Mouse (Mus musculus) lung, postnatal 25 days (tissue): ENCODE measurements around the gene Slc35g3.
A peak's percentile ranks its signal among the peaks of the same experiment; 100 is the strongest.

ENCODE experiments used
- DNase-seq: peaks from one replicate; pipeline ENCODE4 v3.0.0; 2022; ENCODE audit warnings: low spot score

Gene Slc35g3

DNA sequence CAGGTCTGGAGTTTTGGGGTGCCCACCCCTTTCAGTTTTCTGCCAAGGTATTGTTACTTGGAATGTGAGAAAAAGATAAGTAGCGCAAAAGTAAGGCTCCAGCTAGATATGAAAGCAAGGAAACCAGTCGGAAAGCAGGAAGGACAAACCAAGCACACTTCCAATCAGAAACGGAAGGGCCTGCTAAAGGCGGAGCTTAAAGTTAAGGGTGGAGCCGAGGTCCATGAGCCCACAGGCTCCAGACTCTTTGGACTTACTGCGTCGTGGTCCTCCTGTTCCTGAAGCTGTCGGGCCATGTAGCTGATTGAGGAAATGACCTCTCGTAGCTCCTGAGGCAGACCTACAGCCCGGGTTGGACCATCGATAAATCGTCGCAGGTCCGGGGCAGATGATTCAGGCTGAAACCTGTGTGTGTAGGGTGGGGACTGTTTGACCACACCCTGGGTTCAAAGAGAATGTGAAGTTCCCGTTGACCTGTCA lies 23.1 kb upstream of the Slc35g3 start:
- DNase-seq, result peak; percentile 77

- no peak for DNase-seq
These were observed 20.1 kb upstream of the Slc35g3 start for GRCm38 (mm10) chr11:69781828-69782227.

DNA sequence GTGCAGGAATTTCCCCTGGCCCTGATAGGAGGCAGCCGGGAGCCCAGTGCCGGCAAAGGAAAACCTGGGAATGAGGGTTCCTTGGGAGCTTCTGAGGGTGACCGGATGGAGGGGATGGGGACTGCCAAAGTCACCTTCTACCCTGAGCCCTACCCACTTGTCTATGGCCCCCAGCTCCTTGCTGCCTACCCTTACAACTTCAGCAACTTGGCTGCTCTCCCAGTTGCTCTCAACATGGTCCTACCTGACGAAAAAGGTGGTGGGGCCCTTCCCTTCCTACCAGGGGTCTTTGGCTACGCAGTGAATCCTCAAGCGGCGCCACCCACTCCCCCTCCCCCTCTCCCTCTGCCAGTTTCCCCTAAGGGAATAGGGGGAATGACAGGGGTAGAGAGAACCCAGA lies 17.2 kb upstream of the Slc35g3 start:
- no peak for DNase-seq

DNA sequence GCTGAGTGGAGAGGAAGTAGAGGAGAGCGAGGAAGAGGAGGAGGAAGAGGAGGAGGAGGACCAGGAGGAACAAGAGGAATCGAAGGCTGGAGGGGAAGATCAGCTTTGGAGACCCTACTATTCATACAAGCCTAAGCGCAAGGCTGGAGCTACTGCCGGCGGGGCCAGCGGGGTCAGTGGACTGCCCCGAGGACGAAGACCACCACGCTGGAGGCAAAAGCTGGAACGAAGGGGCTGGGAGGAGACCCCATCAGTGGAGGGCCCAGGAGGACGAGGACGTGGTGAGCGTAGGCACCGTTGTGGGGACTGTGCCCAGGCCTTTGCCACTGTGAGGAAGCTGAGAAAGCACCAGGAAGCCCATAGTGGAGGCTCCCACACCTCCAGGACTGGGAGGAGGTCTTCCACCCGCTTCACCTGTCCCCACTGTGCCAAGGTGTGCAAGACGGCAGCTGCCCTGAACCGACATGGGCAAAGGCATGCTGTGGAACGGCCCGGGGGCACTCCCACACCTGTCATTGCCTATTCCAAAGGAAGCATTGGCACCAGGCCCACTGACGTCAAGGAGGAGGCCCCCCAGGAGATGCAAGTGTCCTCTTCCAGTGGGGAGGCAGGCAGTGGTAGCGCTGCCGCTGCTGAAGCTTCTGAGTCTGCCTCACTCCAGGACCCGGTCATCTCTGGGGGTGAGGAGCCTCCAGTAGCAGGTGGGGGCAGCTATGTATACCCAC lies 16.7 kb upstream of the Slc35g3 start:
- no peak for DNase-seq

GRCm38 (mm10) chr11:69777504-69778257 lies 15.9 kb upstream of the Slc35g3 start:
- DNase-seq, result no peak

DNA sequence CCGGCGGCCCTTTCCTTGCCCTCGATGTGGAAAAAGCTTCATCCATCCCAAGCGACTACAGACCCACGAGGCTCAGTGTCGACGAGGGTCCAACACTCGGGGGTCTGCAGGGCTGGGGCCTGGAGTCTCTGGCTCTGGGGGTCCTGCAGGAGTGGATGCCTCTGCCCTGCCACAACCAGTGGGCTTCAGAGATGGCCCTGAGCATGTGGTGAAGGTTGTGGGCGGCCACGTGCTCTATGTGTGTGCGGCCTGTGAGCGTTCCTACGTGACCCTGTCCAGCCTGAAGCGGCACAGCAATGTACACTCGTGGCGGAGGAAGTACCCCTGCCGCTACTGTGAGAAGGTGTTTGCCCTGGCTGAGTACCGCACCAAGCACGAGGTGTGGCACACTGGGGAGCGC lies 14.7 kb upstream of the Slc35g3 start:
- DNase-seq, result no peak

DNA sequence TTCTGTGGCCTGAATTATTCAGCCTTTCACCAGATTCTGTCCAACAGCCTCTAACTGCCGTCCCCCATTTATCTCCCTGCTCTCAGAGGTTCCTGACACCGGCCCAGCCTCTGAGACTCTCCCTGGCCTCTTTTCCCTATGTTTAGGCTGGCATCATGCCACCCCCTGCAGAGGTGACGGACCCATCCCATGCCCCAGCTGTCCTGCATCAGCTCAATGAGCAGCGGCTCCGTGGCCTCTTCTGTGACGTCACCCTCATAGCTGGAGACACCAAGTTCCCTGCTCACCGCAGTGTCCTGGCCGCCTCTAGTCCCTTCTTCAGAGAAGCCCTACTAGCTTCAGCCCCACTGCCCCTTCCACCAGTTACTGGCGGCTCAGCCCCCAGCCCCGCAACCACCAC lies 13.9 kb upstream of the Slc35g3 start:
- no peak for DNase-seq

DNA sequence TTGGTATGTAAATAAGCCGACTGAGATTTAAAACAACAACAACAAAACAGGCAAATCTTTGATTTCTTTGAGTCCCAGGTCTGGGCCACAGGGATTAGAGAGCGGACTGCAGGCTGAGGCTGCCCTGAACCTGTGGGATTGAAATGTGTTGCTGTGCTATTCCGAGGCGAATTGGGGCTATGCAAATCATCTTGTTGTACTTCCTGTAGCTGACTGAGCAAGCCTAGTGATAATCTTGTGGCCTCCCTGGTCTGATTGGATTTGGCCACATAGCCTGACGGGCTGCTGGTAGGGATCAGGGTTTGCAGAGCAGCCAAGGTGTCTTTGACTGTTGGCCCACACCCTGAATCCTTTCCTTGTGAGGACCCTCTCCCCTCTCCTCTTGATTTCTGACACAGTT lies 13.2 kb upstream of the Slc35g3 start:
- no peak for DNase-seq

- DNase-seq, result peak; percentile 59
These were observed 5.8 kb upstream of the Slc35g3 start for GRCm38 (mm10) chr11:69767625-69767909.

DNA sequence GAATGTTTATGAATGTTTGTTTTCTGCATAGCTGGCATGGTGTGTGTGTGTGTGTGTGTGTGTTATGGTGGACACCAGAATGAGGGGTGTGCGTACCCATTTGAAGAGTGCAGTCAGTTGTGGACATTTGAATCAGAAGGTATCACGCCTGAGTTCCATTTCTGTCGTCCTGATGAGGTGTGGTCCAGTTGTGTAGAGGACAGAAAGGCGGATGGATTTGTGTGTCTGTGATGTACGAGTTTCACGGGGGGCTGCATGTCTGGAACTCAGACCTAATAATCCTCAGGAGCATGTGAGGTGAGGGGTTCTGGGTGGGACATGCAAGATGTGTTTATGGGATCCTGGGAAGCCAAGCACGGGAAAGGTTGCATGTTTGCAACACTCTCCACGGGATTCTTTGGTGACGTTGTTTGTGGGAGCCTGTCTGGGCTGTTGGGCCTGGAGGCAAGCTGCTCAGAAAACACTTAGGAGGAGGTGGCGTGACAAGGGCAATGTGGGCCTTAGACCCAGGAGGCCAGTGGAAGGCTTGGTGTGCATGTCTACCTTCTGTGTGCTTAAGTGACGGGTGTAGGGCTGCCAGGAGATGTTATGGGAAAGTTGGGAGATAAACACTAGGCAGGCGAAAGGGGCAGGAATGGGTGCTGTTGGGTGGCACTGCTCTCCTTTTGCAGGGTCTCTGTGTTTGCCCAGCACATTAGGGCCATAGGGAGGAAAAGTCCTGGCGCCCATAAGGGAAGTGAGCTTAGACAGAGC lies 5.3 kb upstream of the Slc35g3 start:
- DNase-seq, result peak; percentile 27

DNA sequence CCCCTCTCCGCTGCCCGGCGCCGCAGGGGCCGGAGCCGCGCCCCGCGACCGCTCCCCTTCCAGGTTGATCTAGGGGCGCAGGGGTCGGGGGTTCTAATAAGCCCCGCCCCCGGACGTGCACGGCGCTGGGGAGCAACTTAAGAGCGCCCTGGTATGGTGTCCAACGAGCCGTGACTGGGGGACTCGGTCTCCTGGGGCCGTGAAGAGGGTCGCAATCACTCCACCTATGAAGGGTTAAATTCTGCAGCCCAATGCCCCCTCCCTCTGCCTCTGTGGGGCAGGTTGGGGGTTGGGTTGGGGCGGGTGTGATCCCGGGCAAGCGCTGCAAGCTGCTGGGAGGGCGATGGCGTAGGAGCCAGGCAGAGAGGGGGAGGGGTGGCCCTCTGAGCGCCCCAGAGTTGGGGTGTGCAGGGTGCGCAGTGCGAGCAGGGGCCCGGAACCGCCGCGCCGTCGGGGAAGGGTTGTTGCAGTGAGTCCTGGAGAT lies 4.4 kb upstream of the Slc35g3 start:
- peak; percentile 72 for DNase-seq

- peak; percentile 24 for DNase-seq
These were observed 3.7 kb upstream of the Slc35g3 start, which contains the start of gene Zbtb4 for GRCm38 (mm10) chr11:69765221-69766125. Zbtb4 (plus strand) TSS chr11:69765912.

DNA sequence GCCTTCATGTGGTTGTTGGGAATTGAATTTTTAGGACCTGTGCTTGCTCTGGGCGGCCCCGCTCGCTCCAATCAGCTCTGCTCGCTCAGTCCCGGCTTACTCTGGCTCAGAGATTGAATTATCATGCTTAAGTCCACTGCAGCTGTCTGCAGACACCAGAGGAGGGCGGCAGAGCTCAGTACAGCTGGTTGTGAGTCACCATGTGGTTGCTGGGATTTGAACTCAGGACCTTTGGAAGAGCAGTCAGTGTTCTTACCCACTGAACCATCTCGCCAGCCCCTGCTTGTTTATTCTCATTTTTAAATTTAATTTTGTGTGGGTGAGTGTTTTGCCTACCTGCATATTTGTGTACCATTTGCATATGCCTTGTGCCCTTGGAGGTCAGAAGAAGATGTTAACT lies 1.8 kb upstream of the Slc35g3 start:
- DNase-seq, result no peak

DNA sequence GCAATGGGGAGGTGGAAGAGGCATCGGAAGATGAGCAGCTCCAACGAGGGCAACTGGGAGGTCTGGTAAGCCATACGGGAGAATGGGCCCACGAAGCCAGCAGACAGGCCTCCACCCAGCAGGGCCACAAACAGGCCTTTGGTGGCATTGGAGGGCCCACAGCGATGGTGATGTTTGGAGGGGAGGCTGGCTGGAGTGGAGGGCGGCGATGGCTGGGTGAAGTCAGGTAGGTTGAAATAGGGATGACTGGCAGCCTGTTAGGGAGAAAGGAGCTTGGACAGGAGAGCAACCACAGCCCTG lies 917 bp downstream of the Slc35g3 start:
- no peak for DNase-seq

DNA sequence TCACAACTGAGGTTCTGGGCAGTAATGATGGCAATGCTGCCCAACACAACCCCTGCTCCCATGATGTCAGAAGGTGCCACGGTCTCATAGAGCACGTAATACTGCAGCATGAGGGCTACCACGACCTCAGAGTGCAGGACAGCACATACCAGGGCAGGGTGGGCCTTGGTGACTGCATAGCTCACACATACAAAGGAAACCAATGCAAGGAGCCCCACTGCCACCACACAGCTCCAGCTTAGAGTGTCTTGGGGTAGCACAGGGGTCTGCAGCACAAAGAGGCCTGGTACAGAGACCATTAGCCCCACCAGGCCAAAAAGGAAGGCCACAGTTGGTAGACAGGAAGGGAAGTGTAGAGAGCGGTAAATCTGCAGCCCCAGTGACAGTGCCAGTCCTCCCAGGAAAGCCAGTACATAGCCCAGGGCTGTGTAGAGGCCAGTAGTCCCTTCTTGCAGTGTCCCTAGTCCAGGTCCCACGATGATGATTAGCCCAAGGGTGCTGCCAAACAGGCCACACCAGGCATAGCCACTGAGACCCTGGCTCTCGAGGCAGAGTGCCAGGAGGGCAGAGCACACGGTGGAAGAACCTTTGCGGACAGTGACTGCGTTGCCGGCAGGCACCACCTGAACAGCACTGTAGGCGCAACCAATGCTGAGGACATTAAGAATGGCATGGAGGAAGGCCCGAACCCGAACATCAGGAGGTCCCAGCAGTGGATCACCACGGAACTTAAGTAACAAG lies 1.4 kb downstream of the Slc35g3 start:
- DNase-seq, result no peak

GRCm38 (mm10) chr11:69758971-69759721 lies 2.6 kb downstream of the Slc35g3 start:
- peak; percentile 94 for DNase-seq

DNA sequence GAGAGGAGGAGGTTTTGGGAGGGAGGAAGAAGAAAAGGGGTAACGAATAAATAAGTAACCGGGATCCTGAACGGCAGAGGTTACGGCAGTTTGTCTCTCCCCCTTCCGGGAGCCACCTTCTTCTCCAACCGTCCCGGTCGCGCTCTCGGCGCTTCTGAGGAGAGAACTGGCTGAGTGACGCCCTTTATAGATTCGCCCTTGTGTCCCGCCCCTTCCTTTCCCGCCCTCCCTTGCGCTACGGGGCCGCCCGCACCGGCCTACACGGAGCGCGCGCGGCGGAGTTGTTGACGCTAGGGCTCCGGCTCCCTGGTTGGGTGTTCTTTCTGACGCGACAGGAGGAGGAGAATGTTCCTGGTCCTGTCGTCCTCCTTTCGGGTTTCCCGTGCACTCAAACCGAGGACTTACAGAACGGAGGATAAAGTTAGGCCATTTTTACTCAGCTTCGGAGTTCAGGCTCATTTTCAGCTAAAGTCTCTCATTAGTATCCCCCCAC lies 3.2 kb downstream of the Slc35g3 start, which contains the start of gene Polr2a:
Gene Polr2a, minus strand, starts transcription at position 160 of the 493 bp plus-strand sequence.
- peak; percentile 96 for DNase-seq

DNA sequence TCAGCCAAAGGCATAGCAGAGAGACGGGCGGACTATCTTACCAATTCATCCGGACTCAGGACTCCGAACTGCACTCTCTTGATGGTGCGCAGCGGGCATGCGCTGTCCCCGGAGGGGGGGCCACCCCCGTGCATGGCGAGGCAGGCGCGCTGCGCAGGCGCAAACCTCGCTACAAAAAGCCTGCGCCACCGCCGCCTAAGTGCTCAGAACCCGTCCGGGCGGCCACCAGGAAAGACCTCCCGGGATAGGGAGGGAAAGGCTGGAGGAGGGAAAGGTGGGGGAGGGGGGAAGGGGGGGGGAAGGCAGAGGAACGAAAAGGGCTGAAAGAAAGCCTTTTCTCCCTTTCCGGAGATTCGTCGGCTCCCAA lies 3.7 kb downstream of the Slc35g3 start:
- peak; percentile 96 for DNase-seq

DNA sequence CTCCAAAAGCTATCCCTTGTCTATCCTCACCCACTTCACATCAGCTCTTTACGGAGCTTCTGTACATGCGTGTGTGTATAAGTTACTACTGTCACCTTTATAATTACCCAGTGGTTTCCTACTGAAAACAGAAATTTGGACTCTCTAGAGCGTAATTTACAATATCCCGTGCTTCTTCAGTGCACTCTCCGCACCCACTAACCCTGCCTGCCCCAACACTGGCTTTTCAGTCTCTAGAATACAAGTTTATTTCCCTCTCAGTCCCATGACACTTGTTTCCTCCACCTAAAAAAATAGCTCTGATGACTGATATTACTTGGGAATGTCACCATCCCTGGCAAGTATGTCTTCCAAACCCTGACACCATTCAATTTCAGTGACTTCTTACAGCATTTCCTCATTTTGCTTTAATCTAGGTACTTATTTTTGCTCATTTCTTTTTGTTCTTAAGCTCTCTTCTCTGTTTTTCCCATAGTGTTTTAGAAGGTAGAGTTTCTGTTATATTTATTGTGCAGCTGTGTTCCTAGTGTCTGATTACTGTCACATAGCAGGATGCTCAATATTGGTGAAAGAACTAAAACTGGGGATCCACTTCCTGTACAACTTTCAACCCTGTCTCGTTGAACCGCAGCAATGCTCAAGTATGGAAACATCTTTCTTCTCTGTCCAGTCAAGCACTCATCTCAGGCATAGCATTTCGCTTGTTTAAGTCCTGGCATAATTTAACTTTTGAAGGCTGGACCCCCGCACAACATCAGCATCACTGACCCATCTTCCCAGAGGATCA lies 4.3 kb downstream of the Slc35g3 start:
- DNase-seq, result no peak
